Mouse (Mus musculus) G1E (cell line): Measurements from ENCODE around the gene Epc2.

Source experiments
- CTCF ChIP-seq: IDR thresholded peaks from 2 replicates; pipeline ENCODE4 v1.5.1; 2012; ENCODE audit warnings: low read depth, low read length, inconsistent platforms, mixed read lengths
- GATA1 ChIP-seq: IDR thresholded peaks from 2 replicates; pipeline ENCODE4 v1.6.1; 2012; ENCODE audit warnings: borderline replicate concordance, low read length, inconsistent platforms, mixed read lengths
- POLR2AphosphoS5 ChIP-seq: IDR thresholded peaks from 2 replicates; pipeline ENCODE4 v1.6.1; 2012; ENCODE audit warnings: low read depth, low read length, inconsistent platforms; ENCODE audit not compliant: insufficient replicate concordance

- TF ChIP-seq CTCF (no peak), GATA1 (no peak), POLR2AphosphoS5 (no peak)
Measured at GRCm38 (mm10) chr2:49424788-49425187, 26.5 kb upstream of the Epc2 start.
